Mouse (Mus musculus): Measurements from ENCODE around the gene Ubqln4.

DNA sequence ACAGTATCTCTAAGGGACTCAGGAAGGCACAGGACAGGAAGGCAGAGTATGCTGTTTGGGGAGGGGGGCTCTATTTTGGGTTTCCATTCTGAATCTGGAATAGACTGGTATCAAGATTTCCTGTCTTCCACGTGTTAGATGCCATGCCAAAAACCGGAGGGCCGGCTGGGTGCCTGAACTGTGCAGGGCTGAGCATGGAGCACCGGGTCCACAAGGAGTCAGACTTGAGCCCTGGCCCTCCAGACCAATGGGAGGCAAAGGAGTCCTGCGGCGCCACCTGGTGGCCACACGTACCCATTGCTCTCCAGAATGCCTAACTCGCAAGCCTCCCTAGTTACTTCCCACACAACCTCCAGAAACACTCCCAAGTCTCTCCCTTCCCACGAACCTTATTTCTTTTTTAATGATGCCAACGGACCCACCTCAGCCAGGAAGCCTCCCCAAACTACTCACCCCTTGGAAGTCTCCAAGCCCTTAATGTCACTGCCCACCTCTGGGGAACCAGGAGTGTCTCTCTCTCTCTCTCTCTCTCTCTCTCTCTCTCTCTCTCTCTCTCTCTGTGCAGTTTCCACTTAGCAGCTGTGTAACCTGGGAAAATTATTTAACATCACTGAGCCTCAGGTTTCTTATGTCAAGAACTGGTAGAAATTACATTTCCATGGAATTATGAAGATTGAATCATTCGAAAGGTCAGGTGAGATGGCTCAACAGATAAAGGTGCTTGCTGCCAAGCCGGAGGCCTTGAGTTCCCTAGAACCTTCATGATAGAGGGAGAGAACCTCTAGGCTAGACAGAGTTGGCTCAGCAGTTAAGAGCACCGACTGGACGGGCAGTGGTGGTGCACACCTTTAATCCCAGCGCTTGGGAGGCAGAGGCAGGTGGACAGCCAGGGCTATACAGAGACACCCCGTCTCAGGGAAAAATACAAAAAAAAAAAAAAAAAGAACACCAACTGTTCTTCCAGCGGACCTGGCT, 27.1 kb upstream of the Ubqln4 start:
- peak; percentile 98 for TF ChIP-seq CTCF (IDR thresholded peaks at IDR 0.05; ENCODE audit: low read depth, low read length)
- TF ChIP-seq TAL1 (conservative IDR thresholded peaks at IDR 0.05; ENCODE audit: low read depth, low read length), result no peak
